Mouse (Mus musculus): ENCODE results near the gene B3gnt9. TPM values are rescaled to one million over a fixed set of nuclear protein-coding genes. Genes with fewer than 3 reads are reported as not detected.
A peak's percentile ranks its signal among the peaks of the same experiment; 100 is the strongest.
"Not testable (repeated sequence)": the region's sequence is repeated elsewhere in the genome, so short reads cannot be mapped to it uniquely, and the experiment has no call there.

B3gnt9 gene
- total RNA-seq, 2 experiments from 2014 or later, result 2.6 to 4.8 TPM

DNA sequence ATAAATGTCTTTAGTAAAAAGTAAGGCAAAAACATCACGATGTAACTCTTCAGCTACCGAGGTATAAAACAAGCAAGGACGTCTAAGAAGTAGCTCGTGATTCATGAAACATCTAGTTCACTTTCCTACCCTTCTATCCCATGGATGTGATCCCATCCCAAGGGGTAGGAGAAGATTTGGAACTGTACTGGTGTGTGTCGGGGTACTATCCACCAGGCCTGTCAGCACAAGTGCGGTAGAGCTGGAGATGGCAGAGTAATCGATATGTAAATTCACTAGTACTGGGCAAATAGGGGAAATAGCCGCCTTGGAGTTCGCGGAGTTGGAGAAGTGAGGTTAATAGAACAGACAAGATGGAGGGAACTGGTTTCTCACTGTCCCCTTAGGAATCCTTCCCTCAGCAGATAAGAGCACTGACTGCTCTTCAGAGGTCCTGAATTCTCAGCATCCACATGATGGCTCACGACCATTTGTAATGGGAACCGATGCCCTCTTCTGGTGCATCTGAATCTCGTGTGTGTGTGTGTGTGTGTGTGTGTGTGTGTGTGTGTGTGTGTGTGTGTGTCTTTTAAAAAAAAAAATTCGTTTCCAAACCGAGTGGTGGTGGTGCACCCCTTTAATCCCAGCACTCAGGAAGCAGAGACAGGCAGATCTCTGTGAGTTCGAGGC is 8.4 kb upstream of the B3gnt9 start:
- intact Hi-C loops (cut with DNase I), result no loop called here
- no peak for DNase-seq (ENCODE audit: low spot score in 2 of 2)

- intact Hi-C loops (cut with DNase I), result no loop called here
- DNase-seq (ENCODE audit: low spot score in 2 of 2), result no peak
Observed at GRCm38 (mm10) chr8:105261326-105261980, 6.5 kb upstream of the B3gnt9 start.

DNA sequence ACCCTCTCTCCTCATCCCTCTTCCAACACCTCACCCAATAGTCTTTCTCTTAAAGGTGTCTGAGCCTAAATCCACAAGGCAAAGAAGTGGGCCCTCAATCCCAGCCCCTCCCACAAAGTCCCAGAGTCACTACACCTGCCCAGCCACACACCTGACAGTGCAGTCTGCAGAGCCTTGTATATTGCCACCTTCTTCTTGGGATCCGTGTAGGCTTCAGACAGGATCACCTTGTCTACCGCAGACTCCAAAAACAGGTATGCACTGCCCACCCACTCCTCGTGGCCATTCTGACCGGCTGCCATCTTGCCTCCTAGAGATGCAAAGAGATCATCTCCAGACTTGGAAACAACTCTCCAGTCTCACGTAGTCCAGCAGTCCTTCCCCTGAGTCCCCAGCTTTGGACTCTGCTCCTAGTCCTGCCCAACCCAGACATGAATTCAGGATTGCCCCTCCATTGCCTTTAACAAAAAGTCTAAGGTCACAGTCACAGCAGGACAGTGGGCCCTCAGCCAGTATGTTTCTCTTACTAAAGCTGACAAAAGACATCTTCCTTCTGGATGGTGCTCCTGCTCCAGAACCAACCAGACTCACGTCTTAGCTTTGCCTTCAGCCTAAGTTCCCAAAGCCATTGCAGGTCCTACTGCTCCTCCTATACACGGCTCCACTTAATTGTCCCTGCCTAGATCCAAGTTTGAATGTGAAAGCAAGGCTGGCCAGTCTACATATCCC is 5.6 kb upstream of the B3gnt9 start:
- intact Hi-C loops (cut with DNase I), result no loop called here
- no peak for DNase-seq (ENCODE audit: low spot score in 2 of 2)

DNA sequence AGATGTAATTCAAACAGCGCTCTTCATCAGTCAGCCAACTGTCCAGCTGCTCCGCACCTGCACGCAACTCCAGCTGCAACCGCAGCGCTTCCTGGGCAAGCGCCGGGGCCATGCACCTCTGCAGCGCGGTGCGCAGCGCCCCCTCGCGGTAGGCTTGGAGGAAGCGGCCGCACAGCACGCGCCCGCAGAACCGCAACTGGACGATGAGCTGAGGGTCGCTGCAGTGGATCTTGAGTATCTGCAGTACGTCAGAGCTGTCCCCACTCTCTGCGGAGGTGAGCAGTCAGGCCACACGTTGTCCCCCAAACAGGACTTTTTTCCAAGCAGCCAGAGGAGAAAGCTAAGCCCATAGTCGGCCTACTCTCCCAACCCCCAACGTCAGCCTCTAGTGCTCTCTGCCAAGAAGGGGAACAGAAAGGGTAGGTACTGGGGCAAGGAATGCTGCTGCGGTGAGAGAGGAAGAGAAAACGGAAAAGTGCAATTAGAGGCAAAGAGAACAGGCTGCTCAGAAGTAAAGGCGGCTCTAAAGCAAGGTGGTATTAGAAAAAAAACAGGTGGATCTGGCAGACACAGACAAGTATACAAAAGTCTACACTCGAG is 4.9 kb upstream of the B3gnt9 start:
- intact Hi-C loops (cut with DNase I), result no loop called here
- peak; percentile 59 to 69 for DNase-seq (ENCODE audit: low spot score in 2 of 2)

GRCm38 (mm10) chr8:105258911-105259720 is 4.2 kb upstream of the B3gnt9 start:
- intact Hi-C loops (cut with DNase I), result no loop called here
- DNase-seq (ENCODE audit: low spot score in 2 of 2), result no peak

GRCm38 (mm10) chr8:105257318-105258114 is 2.6 kb upstream of the B3gnt9 start:
- DNase-seq (ENCODE audit: low spot score in 2 of 2), result no peak
- intact Hi-C loops (cut with DNase I), result no loop called here

DNA sequence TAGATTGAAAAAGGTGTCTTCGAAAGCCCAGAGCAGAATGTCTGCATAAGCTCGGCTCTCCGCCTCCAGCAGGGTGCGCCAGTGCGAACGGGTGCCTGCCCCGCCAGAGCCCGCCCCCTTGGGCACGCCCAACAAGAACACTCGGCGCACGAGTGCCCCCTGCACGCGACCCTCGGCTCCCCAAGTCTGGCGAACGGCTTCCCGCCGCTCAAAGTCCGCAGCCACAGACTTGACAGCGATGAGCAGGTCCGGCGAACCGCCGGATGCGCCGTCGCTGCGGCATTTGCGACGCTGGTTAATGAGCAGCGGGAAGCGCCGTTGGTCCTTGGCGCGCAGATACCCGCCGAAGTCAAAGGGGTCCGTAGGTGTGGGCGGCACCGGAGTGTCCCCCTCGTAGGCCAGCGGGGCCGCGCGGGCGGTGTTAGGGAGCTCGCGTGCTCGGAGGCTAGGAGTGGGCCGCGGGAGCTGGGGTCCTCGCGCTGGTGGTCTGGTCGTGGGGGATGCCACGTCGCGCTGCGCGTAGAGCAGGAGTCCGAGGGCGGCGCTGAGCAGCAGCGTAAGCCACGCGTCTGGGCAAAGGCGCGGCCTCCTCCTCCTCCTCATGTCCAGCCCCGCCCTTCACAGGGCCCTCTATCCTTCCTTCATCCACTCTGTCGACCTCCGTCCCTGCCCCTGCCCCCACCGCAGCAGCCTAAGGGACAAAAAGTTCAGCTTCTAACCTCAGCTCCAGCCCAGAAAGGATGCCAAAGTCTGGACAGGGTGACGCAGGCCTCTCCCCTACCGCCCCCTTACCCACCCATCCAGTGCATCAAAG is 594 bp downstream of the B3gnt9 start:
- peak; percentile 89 to 92 for DNase-seq (ENCODE audit: low spot score in 2 of 2)
- intact Hi-C loops (cut with DNase I), result no loop called here

DNA sequence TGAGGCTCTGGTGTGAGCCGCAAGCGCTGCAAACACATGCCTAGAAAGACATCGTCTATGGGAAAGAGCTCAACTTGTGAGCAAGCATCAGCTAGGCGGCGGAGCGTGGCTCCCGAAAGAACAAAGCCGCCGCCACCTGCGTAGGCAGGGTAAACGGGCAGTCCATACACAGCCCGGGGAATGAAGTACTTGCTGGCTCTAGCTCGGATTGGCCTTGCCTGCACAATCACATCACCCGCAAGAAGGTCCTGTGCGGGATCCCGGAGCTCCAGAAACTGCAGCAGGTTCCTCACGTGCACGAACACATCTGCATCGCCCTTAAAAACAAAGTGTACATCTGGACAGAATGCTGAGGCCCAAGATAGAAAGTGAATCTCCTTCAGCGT is 1.2 kb downstream of the B3gnt9 start:
- no peak for DNase-seq (ENCODE audit: low spot score in 2 of 2)
- intact Hi-C loops (cut with DNase I), result no loop called here

DNA sequence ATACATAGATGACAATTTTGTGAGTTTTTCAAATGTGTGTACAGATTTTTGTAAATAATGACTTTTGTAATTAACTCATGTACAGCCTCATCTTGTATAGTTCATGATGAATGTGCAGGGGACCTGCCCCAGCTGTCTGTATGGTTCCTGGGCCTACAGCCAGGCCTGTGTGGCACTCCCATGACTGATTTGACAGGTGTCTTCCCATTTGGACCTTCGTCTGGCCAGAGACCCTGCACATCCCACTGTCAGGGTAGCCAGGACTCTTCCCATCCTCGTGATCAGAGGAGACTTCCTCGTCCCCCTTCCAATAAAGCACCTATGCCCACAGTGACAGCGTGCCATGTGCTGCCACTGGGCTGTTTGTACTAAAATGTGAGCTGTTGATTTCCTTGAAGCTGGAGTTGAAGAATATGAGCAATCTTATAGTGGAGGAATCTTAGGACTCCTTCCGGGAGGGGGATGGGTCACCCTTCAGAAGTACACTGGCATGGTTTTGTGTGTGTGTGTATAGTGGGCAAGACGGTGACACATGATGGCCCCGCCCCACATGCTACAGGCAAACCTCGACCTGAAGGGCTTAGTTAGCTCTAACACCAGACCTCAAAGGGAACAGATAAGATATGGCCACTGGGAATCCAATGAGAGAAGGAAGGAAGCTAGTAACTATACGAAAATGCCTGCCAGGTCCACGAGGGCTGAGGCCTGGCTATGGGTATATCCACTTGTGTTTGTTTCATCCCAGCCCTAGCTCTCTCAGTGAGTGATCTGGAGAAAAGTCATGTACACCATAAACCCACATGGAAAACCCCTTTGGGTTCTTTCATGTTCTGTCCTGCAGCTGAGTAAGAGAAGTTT is 2.0 kb downstream of the B3gnt9 start:
- intact Hi-C loops (cut with DNase I), result no loop called here
- DNase-seq (ENCODE audit: low spot score in 2 of 2), result no peak

- no peak for DNase-seq (ENCODE audit: low spot score in 2 of 2)
- intact Hi-C loops (cut with DNase I), result no loop called here
Observed at GRCm38 (mm10) chr8:105251954-105252353, 3.0 kb downstream of the B3gnt9 start.

GRCm38 (mm10) chr8:105241016-105241415 is 13.9 kb downstream of the B3gnt9 start:
- no peak for DNase-seq (ENCODE audit: low spot score in 2 of 2)
- intact Hi-C loops (cut with DNase I), result no loop called here

DNA sequence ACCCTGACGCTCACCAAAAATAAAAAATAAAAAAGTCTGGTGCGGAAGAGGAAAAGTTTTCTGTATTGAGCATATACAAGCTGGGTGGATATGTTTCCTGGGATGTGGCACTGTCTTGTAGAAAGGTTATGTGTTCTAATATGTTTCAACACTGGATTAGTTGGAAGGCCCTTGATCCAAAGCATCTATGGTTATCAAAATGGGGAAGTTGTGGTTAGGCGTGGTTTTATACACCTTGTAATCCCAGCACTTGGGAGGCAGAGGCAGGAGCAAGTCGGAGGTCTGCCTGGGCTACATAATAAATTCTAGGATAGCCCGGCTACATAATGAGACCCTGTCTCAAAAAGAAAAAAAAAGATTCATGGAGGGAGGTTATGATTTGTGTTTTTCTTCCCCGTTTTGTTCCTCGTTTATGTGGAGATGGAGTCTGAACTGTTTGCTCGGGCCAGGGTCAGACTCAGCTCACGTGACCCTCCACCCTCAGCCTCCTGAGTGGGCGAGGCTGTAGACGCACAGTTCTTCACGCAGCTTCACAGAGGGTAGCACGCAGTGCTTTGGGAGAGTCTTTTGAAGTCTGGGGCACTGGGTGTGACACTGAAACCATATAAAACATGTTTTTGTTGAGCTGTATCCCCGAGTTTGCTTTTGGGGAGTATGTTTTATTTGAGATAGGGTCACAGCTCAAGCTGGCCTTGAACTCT is 17.4 kb downstream of the B3gnt9 start:
- no peak for DNase-seq (ENCODE audit: low spot score in 2 of 2)
- intact Hi-C loops (cut with DNase I), result no loop called here

DNA sequence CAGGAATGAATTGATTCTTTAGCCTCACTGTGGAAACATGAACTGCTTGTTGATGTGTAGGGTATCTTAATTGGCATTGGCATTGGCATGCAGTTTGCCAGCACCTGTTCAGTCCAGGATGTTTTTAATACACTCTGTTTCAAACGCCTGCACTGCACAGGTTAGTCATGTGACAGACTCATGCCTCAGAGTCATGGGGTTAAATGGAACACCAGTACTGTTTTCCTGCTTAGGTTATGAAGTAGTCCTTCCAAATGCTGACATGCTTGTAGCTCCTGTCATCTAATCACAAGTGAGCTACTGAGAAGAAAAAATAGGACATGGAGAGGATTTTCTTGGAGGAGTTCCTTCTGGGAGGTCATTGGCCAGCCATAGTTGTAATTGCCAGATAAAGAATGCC is 19.7 kb downstream of the B3gnt9 start:
- no peak for DNase-seq (ENCODE audit: low spot score in 2 of 2)
- intact Hi-C loops (cut with DNase I), result no loop called here

GRCm38 (mm10) chr8:105233126-105233935 is 21.6 kb downstream of the B3gnt9 start:
- no peak for DNase-seq (ENCODE audit: low spot score in 2 of 2)
- intact Hi-C loops (cut with DNase I), result no loop called here

DNA sequence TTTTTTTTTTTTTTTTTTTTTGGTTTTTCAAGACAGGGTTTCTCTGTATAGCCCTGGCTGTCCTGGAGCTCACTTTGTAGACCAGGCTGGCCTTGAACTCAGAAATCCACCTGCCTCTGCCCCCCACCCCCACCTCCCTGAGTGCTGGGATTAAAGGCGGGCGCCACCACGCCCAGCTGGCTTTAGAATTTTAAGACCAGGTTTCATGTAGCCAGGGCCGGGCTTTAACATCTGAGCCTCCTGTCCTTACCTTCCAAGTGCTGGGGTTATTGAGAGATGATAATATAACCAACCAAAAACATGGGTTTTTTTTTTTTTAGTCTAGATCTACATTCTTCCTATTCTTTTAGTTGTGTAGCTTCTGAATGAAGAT is 22.6 kb downstream of the B3gnt9 start:
- DNase-seq (ENCODE audit: low spot score in 2 of 2); intact Hi-C loops (cut with DNase I): not testable (repeated sequence)
